Mouse (Mus musculus): ENCODE results near the gene Tmem132a.

Gene Tmem132a

GRCm38 (mm10) chr19:10878201-10878837 lies 8.6 kb upstream of the Tmem132a start:
- no peak for DNase-seq (ENCODE audit: low read depth)

- DNase-seq (ENCODE audit: low read depth), result no peak
Measured at GRCm38 (mm10) chr19:10871328-10871961, 1.7 kb upstream of the Tmem132a start.

GRCm38 (mm10) chr19:10870676-10871075 lies 936 bp upstream of the Tmem132a start:
- DNase-seq (ENCODE audit: low read depth), result no peak

- no peak for DNase-seq (ENCODE audit: low read depth)
Measured at GRCm38 (mm10) chr19:10869241-10869885, 377 bp downstream of the Tmem132a start.

GRCm38 (mm10) chr19:10868623-10869141 lies 1.1 kb downstream of the Tmem132a start:
- DNase-seq (ENCODE audit: low read depth), result no peak

GRCm38 (mm10) chr19:10867946-10868622 lies 1.7 kb downstream of the Tmem132a start:
- no peak for DNase-seq (ENCODE audit: low read depth)

GRCm38 (mm10) chr19:10866351-10866750 lies 3.4 kb downstream of the Tmem132a start:
- DNase-seq (ENCODE audit: low read depth), result no peak

GRCm38 (mm10) chr19:10860072-10860497 lies 9.7 kb downstream of the Tmem132a start:
- no peak for DNase-seq (ENCODE audit: low read depth)

GRCm38 (mm10) chr19:10856520-10856919 lies 13.2 kb downstream of the Tmem132a start:
- DNase-seq (ENCODE audit: low read depth), result no peak

- no peak for DNase-seq (ENCODE audit: low read depth)
Measured at GRCm38 (mm10) chr19:10855422-10855821, 14.3 kb downstream of the Tmem132a start.

- no peak for DNase-seq (ENCODE audit: low read depth)
Measured at GRCm38 (mm10) chr19:10847311-10848087, 22.2 kb downstream of the Tmem132a start.

GRCm38 (mm10) chr19:10846150-10846549 lies 23.6 kb downstream of the Tmem132a start:
- no peak for DNase-seq (ENCODE audit: low read depth)

GRCm38 (mm10) chr19:10845454-10845853 lies 24.3 kb downstream of the Tmem132a start:
- no peak for DNase-seq (ENCODE audit: low read depth)

- DNase-seq (ENCODE audit: low read depth), result no peak
Measured at GRCm38 (mm10) chr19:10844206-10844605, 25.5 kb downstream of the Tmem132a start.

GRCm38 (mm10) chr19:10842914-10843313 lies 26.8 kb downstream of the Tmem132a start:
- DNase-seq (ENCODE audit: low read depth), result no peak

- peak; percentile 60 for DNase-seq (ENCODE audit: low read depth)
Measured at GRCm38 (mm10) chr19:10841721-10842626, 27.8 kb downstream of the Tmem132a start.

GRCm38 (mm10) chr19:10839010-10839892 lies 30.5 kb downstream of the Tmem132a start, which contains the start of gene Slc15a3:
Slc15a3 (plus strand) TSS chr19:10839727.
- DNase-seq (ENCODE audit: low read depth), result no peak

- DNase-seq (ENCODE audit: low read depth), result no peak
Measured at GRCm38 (mm10) chr19:10835671-10836070, 34.1 kb downstream of the Tmem132a start.

GRCm38 (mm10) chr19:10833611-10834010 lies 36.1 kb downstream of the Tmem132a start:
- DNase-seq (ENCODE audit: low read depth), result no peak

All from c-Kit-positive CD71-negative TER-119-negative erythroid progenitor cells, embryonic 14.5 days (primary cell).